Mouse (Mus musculus) ZHBTc4 (cell line): ENCODE measurements around the gene Ercc2.

Experiments used
- DNase-seq: peaks from one replicate; pipeline ENCODE4 v3.0.0-alpha.2; 2011; ENCODE audit warnings: low read depth, low spot score

The Ercc2 gene

DNA sequence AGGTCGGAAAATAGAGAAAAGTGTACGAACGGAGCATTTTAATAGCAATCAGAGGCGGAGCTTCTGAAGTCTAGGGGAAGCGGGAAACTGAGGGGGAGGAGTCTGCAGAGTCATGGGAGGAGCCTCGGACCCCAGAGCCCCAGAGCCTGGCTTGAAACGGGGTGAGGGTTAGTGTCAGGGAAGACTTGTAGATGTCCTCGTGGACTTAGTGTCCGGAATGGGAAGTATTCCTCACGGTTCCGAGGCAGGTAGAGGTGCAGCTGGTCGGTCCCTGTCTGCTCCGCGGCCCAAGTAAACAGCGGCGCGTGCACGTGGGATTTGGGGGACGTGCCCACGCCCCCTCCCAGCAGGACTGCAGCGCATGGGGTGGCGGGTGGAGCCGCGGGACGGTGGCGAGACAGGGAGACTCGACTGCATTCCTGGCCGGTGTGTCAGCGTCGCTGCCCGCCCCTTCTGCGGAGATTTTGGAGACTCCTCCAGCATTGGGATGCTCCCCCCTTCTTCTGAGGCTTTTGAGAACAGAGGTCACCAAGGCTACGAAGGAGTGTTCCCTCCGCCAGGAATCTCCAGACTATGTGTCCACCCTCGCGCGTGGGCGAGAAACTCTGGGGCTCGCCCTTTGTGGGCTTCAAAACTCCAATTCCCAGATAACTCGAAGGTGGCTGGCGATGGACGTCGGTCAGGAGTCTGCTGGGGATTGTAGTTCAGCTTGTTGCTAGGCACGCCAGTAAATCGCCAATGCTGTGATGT lies 21.7 kb upstream of the Ercc2 start:
- peak; percentile 89 for DNase-seq

DNA sequence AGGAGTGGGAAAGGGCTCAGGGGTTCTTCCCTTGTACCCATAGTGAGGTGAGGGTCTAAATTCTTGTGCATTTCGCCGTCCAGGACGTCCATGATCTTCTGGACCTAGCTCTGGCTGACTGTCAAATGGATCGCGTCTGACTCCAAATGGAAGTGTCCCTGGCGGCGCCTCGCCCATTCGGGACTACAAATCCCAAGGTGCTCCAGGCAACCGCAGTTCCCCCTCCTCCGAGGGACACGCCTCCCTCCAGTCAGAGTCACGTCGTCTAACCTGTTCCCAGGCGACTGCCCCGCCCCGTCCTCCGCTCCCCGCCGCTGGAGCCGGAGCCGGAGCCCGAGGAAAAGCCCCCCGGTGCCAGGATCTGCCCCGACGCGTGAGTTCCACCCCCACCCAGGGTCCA lies 20.9 kb upstream of the Ercc2 start:
- peak; percentile 95 for DNase-seq

DNA sequence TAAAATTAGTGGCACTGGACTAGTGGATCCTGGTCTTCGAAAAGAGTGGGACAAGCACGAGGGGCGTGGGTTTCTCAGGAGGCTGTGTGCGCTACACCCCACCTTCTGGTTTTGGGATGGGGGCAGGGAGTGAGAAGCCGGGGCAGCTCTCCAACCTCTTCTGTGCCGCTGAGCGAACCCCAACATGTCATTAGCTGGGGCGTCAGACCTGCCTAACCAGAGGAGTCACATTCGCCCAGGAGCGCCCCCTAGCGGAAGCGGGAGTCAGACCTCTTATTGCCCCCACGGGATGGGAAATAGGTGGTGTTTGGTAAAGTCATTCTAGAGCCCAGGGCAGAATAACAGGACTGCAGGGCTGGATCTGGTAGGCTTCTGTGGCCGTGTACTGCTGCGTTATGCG lies 20.1 kb upstream of the Ercc2 start:
- DNase-seq: peak; percentile 81

DNA sequence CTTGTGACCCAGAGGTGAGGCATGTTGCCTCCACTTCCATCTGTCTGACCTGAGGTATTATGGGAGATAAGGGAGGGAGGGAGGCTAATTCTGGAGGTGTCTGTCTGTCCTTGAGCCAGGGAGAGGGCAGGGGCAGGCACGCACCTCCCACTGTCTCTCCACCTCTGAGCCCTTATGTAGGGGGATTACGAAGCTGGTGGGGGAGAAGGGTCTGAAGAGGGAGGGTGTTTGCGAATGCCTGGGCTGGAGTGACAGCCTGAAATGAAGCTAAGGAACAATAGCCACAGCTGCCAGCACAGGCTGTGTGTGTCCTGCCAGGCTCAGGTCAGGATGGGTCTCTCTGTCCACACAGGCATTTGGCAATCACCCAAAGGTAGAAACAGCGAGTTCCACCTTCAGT lies 19.5 kb upstream of the Ercc2 start:
- no peak for DNase-seq

DNA sequence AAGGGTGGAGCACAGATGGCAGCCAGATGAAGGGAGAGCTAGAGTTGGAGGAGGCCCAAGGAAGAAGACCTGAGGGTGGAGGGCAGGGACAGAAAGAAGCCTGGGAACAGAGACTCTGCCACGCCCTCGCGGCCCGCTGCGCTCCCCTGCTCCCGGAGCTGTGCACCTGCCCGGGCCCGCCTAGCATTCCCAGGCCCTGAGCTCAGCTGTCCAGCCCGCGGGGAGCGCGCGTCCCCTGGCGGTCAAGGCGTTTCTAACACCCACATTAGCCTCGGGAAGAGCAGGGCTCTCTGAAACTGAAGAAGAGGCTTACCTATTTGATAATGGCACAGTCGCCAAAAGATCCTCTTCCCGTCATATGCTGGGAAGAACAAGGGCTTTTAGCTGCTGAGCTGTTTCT lies 17.9 kb upstream of the Ercc2 start:
- peak; percentile 96 for DNase-seq

DNA sequence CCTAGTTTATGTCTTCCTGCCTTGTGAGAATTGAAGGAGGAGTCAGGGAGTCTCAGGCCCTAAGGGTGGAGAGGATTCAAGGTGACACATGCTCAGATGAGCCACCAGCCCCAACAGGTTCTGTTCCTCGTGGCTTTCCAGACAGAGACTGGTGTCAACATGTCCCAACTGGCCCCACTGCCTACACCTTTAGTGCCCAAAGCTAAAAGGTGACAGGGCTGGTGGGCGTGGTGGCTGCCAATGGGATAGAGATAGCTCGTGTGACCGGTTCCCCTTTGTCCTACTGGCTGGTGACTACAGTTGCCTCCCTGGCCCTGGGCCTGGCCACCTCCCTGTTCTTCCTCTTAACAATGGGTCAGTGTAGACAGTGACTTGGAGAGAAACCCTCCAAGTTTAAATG lies 16.4 kb upstream of the Ercc2 start:
- no peak for DNase-seq

DNA sequence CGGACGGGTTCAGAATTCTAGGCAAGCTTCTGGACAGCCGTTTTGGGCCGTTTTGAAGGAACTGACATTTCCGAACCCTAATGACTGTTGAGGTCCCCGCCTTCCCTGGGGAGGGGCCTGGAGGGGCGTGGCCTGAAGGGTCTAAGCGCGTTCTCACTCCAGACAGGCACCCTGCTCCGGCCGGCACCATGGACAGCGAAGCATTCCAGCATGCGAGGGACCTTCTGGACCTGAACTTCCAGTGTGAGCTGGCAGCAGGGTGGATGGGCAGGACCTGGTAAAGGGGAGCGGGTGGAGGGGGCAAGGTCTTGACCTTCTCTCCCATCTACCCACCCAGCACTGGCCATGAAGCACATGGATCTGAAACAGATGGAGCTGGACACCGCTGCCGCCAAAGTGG lies 13.4 kb upstream of the Ercc2 start:
- DNase-seq: peak; percentile 74

DNA sequence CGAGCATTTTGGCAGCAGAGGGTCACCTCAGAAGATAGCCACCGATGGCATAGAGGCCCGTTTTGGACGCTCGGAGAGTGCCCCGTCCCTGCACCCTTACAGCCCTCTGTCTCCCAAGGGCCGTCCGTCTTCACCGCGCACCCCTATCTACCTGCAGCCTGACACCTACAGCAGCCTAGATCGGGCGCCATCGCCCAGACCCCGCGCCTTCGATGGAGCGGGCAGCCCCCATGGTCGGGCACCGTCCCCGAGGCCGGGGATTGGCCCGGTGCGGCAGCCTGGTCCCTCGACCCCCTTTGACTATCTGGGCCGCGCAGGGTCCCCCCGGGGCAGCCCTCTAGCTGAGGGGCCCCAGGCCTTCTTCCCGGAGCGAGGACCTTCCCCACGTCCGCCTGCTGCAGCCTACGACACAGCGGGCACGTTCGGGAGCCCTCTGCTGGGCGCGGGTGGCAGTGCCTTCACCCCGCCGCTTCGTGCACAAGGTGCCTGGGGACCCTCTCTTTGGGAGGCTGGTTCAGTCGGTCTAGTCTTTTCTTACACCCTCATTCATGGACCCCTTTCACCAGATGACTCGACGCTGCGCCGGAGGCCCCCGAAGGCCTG lies 11.9 kb upstream of the Ercc2 start:
- peak; percentile 61 for DNase-seq

DNA sequence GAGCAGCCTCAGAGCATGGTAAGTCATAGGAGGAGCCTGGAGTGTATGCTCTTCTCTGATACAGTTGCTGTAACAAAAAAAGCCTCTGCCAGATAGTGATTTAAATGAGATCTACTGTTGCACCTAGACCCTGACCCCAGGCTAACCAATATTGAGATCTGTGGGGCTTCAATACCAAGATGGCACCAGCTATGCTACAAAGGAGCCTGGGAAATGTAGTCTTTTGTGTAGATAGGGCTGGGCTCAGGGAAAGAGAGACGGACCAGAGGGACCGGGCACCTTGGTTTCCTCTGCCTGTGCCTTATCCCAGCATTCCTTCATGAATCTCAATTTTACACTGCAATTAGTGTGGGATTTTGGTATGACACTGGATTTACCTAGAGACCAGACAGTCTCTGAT lies 8.4 kb upstream of the Ercc2 start:
- DNase-seq: no peak

DNA sequence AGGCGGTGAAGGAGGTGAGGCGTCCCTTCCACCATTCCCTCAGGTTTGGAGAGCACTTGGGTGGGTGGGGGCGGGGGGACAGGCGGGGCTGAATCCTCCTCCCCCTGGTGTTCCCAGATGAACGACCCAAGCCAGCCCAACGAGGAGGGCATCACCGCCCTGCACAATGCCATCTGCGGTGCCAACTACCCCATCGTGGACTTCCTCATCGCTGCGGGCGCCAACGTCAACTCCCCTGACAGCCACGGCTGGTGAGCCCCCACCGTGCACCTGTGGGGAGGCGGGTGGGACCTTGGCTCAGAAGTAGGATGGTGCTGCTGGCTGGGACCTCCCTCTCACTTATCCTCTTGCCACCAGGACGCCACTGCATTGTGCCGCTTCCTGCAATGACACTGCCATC lies 6.4 kb upstream of the Ercc2 start:
- no peak for DNase-seq

DNA sequence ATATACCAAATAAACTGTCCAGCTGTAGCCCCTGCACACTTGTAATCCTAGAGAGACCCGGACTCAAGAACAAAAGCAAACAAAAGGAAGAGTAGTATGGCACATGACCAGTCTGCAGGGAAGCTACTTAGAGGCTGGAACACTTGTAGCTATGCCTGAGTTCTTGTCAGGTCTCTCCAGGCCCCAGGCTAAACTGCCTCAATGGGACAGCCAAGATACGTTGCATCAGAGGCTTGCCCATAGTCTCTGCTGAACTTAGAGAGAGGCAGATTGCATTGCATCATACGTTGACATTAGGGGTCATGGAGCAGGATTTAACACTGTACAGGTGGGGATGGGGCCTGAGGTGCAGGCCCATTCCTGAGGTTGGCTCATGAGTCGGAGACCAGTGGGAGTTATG lies 5.8 kb upstream of the Ercc2 start:
- no peak for DNase-seq

DNA sequence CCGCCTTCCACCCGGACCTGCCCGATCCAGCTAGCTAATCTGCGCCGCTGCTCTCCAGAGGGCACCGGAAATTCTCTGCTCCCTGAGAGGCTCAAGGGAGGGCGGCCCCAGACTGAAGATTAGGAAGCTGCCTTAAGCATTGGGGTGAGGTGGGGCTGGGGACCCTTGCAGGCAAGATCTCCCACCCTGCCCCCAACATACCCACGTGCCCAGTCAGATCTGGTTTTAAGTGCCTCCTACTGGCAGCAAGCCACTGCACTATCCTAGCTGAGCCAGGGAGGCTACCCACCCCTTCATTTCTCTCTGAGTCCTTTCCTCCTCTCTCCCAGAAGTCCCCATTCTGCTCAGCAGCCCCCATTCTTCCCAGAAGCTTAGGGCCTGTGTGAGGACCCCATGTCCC lies 3.8 kb upstream of the Ercc2 start:
- no peak for DNase-seq

DNA sequence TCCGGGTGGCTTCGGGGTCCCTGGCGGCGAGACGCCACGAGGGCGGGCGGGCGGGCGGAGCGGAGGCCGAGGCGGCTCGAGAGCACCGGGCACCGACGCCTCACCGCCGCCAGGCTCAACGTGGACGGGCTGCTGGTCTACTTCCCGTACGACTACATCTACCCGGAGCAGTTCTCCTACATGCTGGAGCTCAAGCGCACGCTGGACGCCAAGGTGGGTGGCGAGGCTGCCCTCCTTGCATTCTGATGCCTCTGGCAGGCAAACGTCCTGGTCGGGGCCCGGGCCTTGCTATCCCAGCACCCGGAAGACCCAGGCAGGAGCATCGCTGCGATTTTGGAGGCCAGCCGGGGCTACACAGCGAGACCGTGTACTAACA lies 344 bp downstream of the Ercc2 start:
- no peak for DNase-seq

DNA sequence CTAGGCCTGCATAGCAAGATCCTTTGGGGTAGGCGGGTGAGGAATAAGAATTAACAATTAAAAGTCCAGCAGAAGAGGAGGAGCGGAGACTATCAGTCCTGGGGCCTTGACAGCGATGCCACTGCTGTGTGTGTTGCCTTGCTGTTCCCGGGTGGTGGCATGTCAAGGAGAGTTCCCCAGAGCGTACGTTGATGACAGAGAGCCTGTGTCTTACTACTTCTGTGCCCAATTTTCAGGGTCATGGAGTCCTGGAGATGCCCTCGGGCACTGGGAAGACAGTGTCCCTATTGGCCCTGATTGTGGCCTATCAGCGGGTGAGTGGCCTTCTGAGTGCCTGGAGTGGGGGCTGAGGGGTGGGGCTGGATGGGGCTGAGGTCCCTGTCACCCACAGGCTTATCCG lies 1.9 kb downstream of the Ercc2 start:
- no peak for DNase-seq

DNA sequence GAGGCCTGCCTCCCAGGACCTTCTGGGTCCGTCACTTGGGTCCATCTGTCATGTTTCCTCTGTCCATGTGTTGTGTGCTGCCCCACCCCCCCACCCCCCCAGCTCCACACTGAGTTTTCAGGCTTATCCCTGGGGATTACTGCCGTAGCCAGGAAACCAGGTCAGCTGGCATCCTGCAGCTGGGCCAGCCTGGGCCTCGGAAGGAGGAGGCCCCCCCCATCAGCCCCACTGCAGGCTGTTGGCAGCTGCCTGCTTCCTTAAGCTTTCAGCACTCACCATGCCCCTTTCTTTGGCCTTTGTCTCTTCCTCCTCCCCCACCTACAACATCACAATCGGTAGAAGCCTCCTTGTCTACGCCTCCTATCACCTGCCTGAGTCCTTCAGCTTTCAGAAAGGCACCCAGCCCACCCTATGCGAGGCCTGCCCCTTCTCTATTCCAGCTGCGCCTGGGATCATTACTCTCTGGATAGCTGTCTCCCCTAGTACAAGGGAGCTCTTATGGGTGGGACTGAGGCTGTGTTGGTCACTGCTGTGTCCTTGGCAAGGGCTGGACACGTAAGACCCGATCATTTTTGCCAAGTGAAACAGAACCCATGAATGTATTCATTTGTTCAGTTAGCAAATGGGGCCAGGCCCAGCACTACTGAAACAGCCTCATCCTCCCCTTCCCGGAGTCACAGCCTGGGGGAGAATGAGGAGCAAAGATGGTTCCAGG lies 7.0 kb downstream of the Ercc2 start:
- no peak for DNase-seq

DNA sequence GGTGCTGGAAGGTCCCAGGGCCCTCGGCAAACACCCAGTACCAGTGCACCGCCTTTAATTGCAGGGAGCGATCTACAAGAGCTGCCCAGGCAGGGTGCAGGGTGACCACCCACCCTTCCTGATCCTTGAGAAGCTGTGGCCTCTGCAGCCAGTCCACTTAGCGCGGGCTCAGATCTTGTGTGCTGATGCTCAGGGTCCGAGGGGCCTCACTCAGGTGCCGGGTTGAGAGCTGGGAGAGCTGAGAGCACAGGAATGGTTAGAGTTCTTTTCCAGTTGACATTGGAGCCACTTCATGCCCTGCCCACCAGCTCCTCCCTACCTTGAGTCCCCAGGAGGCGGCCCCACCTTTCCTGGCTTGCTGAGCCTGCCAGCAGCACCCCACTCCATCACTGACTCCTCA lies 12.7 kb downstream of the Ercc2 start:
- no peak for DNase-seq

DNA sequence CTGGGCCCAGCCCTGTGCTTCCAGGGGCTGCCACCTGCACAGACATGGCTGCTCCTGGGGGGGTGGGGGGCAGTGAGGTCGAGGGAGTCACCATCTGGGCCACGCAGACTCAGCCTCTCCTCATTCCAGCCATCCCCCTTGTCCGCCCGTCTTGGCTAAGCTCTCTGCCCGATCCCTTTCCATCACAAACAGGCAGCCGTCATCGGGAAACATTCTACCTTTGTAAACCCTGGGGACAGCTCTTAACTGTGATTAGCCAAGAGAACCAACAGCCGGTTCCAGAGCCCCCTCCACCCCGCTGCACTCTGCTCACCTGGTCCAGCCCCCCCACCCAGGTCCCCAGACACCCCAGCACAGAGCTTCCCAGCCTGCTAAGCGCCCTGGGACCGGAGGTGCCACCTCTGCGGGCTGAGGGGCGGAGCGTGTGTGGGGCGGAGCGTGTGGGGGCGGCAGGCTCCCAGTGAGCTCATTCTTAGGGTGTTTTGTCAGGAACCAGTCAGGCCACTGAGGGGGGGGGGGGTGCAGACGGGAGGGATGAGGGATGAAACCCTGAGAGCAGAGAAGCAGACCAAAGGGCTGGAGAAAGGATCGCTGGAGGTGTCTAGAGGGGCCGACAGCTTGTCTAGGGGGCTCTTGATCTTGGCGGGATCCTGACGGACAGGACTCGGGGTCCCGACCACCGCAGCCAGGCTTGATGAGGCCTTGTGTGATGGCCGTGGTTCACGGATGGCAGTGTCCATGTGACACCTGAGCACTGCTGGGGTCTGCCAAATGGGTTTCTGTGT lies 17.9 kb downstream of the Ercc2 start:
- DNase-seq: peak; percentile 71

DNA sequence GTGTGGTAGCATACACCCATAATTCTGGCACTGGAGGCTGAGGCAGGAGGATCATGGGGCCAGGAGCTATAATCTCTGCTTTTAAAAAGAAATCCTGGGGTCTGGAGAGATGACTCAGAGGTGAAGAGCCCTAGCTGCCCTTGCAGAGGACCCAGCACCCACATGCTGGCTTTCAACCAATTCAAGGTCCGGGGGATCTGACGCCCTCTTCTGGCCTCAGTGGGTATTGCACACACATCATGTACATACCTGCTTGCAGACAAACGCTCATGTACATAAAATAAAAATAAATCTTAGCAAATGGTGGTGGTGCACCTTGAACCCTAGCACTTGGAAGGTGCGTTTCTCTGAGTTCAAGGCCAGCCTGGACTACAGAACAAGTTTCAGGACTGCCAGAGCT lies 19.1 kb downstream of the Ercc2 start:
- DNase-seq: peak; percentile 87

DNA sequence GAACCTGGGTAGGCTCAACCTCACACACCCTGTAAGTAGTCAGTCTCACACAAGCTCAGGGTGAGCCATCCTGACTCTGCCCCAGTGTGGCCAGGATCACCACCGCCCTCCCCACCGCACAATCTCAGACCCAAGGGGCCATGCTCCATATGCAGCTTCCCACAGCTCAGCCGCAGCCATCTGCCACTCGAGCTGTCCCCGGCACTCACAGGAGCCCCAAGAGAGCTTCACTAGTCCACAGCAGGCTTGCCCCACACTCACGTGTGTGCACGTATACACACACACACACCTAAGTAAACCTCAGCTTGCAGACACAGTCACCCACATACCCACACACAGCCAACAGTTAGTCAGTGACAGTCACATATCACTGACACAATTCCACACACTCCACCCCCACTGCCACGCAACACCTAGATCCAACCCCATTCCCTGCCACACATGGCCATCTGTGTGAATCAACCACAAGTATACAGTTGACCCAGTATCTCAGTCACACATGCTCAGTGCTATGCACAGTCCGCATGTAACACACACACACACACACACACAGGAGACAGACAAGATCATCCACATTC lies 20.8 kb downstream of the Ercc2 start:
- DNase-seq: no peak

DNA sequence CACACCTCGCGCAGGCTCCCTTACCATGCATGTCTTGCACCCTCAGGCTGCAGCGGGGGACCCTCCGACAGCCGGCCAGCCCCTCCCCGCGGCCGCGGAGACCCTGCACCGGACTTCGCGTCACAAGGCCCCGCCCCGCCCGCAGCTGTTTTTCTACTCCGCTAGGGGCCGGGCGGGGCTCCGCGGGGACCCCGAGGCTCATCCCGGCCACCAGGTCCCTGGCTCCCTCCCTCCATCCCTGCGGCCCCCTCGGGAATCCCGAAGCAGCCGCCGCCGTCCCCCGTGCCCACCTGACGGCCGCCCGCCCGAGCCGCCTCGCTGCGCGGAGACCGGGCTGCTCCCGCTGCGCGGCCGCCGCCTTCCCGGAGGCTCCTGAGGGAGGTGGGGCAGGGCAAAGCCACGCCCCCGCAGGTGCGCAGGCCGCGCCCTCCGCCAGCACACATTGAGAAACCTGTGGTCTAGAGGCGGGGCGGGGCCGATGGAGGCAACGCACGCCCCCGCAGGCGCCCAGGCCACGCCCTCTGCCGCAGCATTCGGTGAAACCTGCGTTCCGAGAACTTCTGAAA lies 22.0 kb downstream of the Ercc2 start, which contains the start of gene Klc3:
TSS of gene Klc3 (minus strand) at position 374 of the 566 bp plus-strand sequence.
- DNase-seq: peak; percentile 89

DNA sequence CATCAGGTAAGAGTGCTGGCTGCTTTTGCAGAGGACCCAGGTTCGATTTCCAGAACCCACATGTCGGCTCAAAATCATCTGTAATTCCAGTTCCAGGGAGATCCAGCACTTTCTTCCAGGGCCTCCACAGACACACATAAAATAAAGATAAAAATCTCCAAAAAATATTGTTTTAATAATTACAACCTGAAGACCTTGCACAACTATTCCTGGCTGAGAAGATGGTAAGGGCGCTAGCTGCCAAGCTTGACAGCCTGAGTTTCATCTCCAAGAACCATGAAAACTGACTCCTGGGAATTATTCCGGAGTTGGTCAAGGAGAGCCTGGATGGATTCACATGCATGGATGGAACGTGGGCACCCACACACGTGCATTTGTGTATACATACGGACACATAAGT lies 22.7 kb downstream of the Ercc2 start, which contains the start of gene Ckm:
TSS of gene Ckm (plus strand) at position 301 of the 400 bp plus-strand sequence.
- DNase-seq: no peak
